Mouse (Mus musculus) olfactory bulb, adult 2 months (tissue): Measurements from ENCODE around the gene Pten. TPM values are rescaled to one million over a fixed set of nuclear protein-coding genes. Genes with fewer than 3 reads are reported as not detected.

Experiments
- H3K27ac ChIP-seq: fragments of 200-500 bp; 2 replicates; pipeline ENCODE4 v1.5.1; 2012; ENCODE audit warnings: low read depth, low read length; ENCODE audit not compliant: insufficient read depth
- H3K4me1 ChIP-seq: fragments of 200-500 bp; 2 replicates; pipeline ENCODE4 v1.6.1; 2012; ENCODE audit warnings: low read length; ENCODE audit not compliant: control insufficient read depth, insufficient read depth
- H3K4me3 ChIP-seq: fragments of 200-500 bp; 2 replicates; pipeline ENCODE4 v1.5.1; 2012; ENCODE audit warnings: mild to moderate bottlenecking, low read depth, low read length, moderate library complexity; ENCODE audit not compliant: insufficient read depth
- CTCF ChIP-seq: fragments of 200-500 bp; IDR thresholded peaks from 2 replicates; pipeline ENCODE4 v1.5.1; 2012; ENCODE audit warnings: low read depth, mild to moderate bottlenecking, low read length, moderate library complexity; ENCODE audit not compliant: insufficient read depth
- POLR2A ChIP-seq: fragments of 200-500 bp; IDR thresholded peaks from 2 replicates; pipeline ENCODE4 v1.6.1; 2012; ENCODE audit warnings: mild to moderate bottlenecking, low read depth, low read length, moderate library complexity; ENCODE audit not compliant: insufficient read depth
- WGBS: fragments of 180-500 bp; shearing (Covaris S2); methylation state at CpG from one replicate; pipeline ENCODE4 v1.1.7; 2018; 5-methylcytosine and 5-hydroxymethylcytosine counted together
- polyA plus RNA-seq: library from polyadenylated mRNA; stranded (reverse); fragments of >200 nt; gene quantifications from 2 replicates; pipeline ENCODE4 v1.2.4, GENCODE M21; 2012; ENCODE audit warnings: low replicate concordance; ENCODE audit not compliant: missing spikeins, insufficient read depth, insufficient read length

Pten gene
- polyA plus RNA-seq = 127 and 174 TPM in 2 replicates

DNA sequence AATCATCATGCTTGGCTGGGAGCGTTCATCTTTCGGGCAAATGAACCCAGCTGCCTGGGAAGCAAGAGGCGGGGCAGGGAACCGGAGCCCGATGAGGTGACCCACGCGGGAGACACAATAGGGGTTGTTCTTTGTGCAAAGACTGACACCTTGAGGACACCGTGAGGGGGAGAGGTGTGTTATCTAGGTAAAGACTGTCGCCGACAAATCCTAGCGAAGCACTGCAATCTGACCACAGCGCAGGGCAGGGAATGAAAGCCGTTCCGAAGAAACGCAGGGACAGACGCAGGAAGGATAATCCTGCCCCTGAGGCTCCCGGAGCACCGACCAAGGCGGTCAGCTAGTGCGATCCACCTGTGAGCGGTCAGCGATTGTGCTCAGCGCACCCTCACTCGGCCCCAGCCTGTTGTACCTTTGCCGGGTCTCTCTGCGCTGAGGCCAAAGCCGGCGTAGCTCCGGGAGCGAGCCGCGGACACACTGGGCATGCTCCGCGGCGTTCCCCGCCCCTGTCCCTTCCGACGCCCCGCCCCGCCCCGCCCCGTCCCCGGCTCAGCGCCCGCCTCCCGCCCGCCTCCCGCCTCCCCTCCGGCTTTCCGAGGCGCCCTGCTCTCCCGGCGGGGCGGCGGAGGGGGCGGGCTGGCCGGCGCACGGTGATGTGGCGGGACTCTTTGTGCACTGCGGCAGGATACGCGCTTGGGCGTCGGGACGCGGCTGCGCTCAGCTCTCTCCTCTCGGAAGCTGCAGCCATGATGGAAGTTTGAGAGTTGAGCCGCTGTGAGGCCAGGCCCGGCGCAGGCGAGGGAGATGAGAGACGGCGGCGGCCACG lies at the start of gene Pten:
Gene Pten, plus strand, starts transcription at position 598 of the 826 bp plus-strand sequence.
- H3K27ac ChIP-seq = peak within 1 kb of the TSS; percentile 95
- H3K4me3 ChIP-seq = peak within 1 kb of the TSS; percentile 81
- TF ChIP-seq CTCF (no peak), POLR2A (peak; percentile 95)
- peaks cover 5% of the 10 kb centered on the region for H3K4me1 ChIP-seq
- under 1% methylated on average over 62 of the region's 77 CpGs for WGBS

- Histone ChIP-seq H3K27ac (no peak overlapping the region), H3K4me1 (no peaks in the 10 kb centered on the region), H3K4me3 (no peak overlapping the region)
- WGBS = 90% methylated on average over 5 of the region's 5 CpGs
- TF ChIP-seq CTCF (no peak), POLR2A (no peak)
Measured at GRCm38 (mm10) chr19:32708996-32709395, 48.3 kb upstream of the Pten start.

DNA sequence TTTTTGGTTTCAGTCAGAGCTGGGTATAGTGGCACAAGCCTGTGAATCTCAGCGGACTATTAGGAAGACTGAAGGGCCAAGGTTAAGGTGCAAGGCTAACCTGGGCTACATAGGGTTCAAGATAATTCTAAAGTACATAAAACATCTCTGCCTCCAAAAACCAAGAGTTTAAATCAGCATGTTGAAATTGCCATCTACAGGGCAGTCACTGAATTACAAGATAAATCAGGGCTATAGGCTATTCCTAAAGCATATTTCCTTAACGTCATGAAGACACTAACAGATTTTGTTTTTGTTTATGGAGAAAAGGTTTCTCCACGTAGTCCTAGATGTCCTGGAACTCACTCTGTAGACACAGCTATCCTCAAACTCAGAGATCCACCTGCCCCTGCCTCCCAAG lies 47.0 kb upstream of the Pten start:
- 48% methylated on average over 3 of the region's 3 CpGs for WGBS
- Histone ChIP-seq H3K27ac (no peak overlapping the region), H3K4me1 (no peaks in the 10 kb centered on the region), H3K4me3 (no peak overlapping the region)
- TF ChIP-seq POLR2A (no peak), CTCF (no peak)

GRCm38 (mm10) chr19:32711761-32712541 lies 45.3 kb upstream of the Pten start:
- Histone ChIP-seq H3K27ac (peak overlapping the region; percentile 76), H3K4me3 (peak overlapping the region; percentile 92), H3K4me1 (no peaks in the 10 kb centered on the region)
- TF ChIP-seq POLR2A = peak; percentile 93; the same call in 1 of the 2 replicates
- TF ChIP-seq CTCF = no peak
- WGBS = under 1% methylated on average over 62 of the region's 63 CpGs

DNA sequence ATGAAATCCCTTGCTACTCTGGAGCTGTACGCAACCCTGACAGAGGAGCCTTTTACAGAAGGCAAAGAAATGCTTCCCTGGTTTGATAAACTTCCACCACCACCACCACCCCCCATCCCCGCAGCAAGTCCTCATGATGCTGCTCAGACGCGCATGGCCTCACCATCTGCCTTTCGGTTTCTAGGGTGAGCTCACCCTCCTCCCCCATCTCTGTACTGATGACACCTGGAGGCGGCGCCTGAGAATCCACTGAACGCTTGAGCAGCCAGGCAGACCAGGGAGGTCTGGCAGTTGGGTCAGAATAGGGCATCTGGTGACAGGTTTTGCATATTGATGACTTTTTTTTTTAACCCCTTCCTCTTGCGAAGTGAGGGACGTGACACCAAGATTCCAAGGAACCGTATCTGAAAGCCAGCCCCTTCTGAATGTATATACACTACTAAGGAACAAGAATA lies 44.7 kb upstream of the Pten start:
- peak overlapping the region; percentile 92 for H3K4me3 ChIP-seq
- H3K27ac ChIP-seq = peak overlapping the region; percentile 76
- WGBS = under 1% methylated on average over 11 of the region's 11 CpGs
- H3K4me1 ChIP-seq = no peaks in the 10 kb centered on the region
- TF ChIP-seq CTCF = no peak
- no peak for TF ChIP-seq POLR2A

GRCm38 (mm10) chr19:32713471-32713870 lies 43.8 kb upstream of the Pten start:
- H3K4me1 ChIP-seq = no peaks in the 10 kb centered on the region
- TF ChIP-seq CTCF = no peak
- TF ChIP-seq POLR2A = no peak
- 86% methylated on average over 3 of the region's 3 CpGs for WGBS
- H3K27ac ChIP-seq = no peak overlapping the region
- H3K4me3 ChIP-seq = no peak overlapping the region

GRCm38 (mm10) chr19:32715201-32715600 lies 42.1 kb upstream of the Pten start:
- no peak for TF ChIP-seq POLR2A
- peak; percentile 63 for TF ChIP-seq CTCF
- H3K4me3 ChIP-seq = no peak overlapping the region
- no peak overlapping the region for H3K27ac ChIP-seq
- H3K4me1 ChIP-seq = no peaks in the 10 kb centered on the region
- WGBS = 10% methylated on average over 3 of the region's 3 CpGs

- Histone ChIP-seq H3K4me1 (no peaks in the 10 kb centered on the region), H3K4me3 (no peak overlapping the region), H3K27ac (no peak overlapping the region)
- TF ChIP-seq POLR2A = no peak
- no peak for TF ChIP-seq CTCF
Measured at GRCm38 (mm10) chr19:32715681-32716080, 41.6 kb upstream of the Pten start.

- H3K27ac ChIP-seq = no peak overlapping the region
- TF ChIP-seq CTCF = no peak
- TF ChIP-seq POLR2A = no peak
- 53% methylated on average over 3 of the region's 3 CpGs for WGBS
- H3K4me1 ChIP-seq = no peaks in the 10 kb centered on the region
- no peak overlapping the region for H3K4me3 ChIP-seq
Measured at GRCm38 (mm10) chr19:32717590-32717989, 39.7 kb upstream of the Pten start.
